Mouse (Mus musculus): ENCODE measurements at regions not wholly inside any gene's neighbourhood (a gene's known extent, or its start where the extent isn't known, plus 50 kb on each side); places are given as distances from the start of the nearest gene placed in this dataset.
A peak's percentile ranks its signal among the peaks of the same experiment; 100 is the strongest.

DNA sequence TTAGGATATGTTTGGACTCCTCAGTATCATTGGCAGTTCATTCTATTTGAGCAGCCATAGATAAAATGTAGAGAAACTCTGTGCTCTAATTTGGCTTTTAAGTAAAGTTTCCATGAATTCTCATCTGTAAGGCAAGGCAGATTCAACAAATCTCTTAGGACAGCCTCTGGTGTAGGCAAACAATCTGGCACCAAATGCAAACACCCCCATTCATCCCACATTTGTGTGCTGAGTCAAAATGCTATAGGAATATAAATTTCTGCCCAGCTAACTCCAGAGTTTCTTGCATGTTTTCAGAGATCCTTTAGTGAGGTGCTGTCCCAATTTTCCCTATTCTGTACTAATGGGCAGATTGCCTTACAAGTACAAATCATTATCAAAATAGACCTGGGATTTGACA, 695.7 kb upstream of the Kif18a start:
- DNase-seq (ENCODE audit: low read depth, low spot score) = no peak

DNA sequence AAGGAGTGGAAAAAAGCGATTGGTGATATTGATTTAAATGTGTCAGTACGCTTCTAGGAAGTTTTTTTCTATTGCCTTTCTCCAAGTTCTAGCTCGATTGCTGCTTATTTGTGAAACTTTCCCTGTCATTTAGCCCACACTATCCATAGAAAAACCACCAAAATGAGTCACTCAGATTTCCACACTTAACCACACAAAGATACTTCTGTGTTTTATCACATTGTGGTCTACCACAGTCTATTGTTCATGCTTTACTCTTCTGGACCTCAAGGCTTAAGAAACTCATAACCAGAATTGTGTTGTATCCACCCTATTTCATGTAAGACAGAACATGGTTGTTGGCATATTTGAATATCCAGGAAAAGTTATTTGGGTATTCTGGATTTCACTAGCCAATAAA, 687.0 kb upstream of the Kif18a start:
- no peak for DNase-seq (ENCODE audit: low read depth, low spot score)

DNA sequence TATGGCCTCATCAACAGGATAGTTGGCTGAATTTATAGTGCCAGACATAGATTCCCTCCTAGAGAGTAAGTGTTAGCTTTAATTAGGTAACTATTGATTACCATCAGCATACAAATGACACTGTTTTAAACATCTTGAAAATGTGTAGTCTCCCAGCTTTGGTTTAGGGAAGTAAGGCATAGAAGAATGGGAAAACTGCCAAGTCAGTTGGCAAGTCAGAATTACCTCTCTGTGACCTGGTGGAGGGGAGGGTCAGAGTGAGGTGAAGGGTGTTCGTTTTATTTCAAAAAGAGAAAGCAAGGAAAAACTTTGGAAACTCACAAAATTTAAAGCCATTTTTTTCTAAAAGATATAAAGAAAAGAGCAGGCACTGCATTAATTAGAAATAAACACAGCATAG, 680.2 kb upstream of the Kif18a start:
- no peak for DNase-seq (ENCODE audit: low read depth, low spot score)

DNA sequence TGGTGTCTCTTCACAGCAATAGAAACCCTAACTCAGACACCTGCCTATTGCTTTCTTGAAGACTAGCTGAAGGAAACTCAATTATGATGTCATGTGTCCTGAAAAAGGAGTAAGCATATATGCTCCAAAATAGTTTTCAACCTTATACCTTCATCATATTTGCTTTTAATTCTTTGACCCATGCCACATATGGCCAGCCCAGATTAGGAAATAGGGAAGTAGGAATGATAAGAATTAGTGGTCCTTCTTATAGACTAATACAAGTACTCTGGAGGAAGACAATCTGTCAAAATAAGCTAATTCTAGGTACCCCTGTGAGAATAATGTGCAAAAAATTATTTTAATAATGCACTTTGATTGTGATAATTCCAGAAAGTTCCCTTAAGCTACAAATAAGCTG, 661.0 kb upstream of the Kif18a start:
- DNase-seq (ENCODE audit: low read depth, low spot score) = no peak

DNA sequence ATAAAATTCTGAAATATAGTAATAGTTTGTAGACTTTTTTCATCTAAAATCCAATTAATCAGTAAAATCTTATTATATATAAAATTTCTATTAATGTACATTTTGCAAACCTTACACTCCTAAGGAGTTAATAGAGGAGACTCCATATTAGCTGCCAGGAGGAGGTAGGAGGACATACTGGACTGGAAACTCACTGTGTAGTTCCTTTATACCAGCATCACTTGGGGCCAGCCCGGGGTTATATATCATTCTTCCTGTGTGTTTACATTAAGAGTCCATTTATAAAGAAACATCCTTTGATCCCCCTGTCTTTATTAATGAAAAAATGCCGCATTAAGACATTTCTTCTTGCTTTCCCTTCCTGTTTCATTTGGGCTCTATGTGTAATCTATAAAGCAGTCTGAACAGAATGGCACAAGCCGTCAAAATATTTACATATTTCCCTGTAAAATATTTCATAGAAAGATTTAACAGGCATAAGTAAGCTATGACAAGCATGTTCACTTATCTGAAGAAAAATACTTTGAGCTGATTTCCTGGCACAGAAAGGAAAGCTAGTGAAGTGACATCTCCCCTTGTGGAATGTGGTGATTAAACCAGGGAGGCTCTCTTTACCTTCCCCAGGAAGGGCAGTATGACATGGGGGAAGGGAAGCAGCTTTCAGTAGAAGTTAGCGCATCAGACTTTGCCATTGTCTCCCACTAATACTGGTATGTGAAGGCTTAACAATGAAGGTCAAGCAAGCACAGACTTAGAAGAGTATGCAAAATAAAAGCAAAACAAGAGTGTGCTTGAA, 658.0 kb upstream of the Kif18a start:
- DNase-seq (ENCODE audit: low read depth, low spot score) = no peak

DNA sequence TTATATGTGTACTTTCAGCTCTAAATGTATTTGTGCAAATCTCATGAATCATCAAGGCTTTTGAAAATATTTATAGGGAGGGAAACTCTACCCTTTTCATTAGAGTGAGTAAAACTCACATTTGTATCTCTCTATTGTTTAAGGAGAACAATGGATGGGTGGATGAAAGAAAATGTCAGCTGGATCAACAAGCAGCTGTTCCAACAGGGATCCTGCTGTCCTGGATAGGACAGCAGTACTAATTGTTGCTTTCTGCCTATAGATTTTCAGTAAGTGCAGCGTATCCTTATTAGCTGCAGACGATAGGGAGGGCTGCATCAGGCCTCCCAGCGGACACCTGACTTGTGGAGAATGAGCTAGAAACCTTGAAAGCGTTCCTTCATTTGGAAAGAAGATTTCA, 644.9 kb upstream of the Kif18a start:
- DNase-seq (ENCODE audit: low read depth, low spot score) = no peak

DNA sequence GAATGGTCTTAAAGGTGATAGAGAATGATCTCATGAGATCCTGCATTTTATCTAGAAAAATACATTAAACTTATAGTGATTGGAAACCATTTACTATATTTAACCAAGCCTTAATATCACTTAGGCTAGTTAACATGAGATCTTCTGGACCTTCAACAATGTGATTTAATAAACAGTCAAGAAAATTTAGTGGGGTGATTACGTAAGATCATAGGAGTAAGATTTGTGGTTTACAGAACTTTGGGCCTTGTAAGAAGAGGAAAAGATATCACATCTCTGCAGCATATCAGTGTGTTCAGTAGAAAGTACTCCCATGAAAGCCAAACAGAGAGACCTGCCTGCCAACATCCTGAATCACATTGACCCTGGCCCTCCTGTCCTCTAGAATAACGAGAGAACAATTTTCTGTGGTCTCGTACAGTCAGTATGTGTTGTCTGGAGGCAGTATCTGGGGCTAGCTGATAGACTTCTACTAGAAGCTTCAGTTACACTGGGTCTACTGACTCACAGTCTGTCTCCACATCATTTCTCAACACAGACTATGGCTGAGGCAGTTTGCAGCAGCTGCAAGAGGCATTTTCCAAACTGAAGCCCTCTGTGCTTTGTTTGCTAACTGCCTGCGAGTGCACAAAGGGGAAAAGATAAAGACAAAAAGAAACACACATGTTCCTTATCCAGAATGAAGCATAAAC, 619.7 kb upstream of the Kif18a start:
- no peak for DNase-seq (ENCODE audit: low read depth, low spot score)

DNA sequence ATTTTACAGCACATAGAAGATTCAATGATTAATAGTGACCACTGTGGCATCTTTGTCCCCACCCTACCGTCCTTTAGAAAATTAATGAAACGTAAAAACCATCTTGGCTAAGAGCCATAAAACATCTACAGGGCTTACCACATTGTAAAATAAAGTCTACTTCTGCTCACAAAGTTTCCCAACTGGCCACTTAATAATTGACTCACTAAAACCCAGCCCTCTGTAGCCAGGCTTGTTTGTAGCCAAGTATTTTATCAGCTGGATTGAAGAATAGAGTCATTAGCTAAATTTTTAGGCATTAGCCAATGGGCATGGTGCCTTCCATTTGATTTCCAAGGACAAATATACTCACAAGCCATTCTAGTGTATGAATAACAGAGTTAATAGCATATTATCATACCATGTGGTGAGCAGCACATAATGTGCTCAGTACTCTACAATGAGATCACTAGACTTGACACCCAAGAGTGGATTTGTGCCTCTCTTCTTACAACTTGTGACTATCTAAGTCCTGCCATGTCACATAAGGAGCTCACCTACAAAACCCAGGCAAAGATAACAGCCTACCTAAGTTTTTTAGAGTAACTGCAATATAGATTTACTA, 602.7 kb upstream of the Kif18a start:
- no peak for DNase-seq (ENCODE audit: low read depth, low spot score)

DNA sequence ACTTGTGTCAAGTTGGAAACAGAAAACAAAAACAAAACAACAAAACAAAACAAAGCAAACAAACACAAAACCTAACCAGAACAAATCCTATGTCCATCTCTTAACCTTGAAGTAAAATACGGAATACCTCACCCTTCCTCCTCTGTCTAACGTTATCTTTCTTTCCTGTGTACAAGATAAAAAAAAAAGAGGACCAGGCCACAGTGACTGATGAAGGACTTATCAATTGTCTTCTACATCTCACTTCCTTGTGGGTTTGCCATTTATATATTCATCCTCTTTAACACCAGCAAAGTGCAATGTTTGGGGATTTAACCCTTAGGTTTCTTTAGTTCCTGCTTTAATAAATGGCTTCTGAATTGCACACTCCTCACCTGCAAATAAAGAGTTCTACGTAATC, 599.0 kb upstream of the Kif18a start:
- DNase-seq (ENCODE audit: low read depth, low spot score) = no peak

DNA sequence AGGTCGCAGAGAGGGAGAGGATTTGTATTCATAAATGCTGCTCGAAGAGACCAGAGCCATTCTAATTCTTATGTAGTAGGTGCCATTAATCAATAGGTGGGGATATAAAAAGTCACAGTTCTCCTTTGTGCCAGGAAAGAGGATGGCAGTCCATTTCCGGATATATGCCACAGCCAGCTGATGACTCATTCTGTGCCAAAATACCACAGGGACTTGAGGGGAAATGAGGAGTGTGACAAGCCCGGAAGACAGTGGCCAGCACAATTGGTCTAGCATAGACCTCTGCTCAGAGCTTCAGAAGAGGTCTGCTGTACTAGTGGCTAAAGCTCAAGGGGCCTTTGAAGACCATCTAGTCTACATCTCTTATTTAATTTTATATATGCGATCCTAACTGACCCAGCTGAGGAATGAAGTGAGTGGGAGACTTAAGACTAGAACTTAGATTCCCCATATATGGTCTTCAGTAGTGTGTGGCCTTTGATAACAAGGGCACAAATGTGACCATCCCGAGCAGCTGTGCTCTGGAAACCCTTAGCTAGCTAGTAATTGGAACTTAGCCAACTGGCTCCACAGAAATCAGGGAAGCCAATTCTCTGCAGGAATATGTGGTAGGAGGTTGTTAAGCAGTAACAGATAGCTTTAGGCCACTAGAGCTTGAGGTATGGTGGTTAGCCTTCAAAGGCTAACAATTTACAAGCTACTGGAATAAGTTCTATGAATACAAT, 594.4 kb upstream of the Kif18a start:
- no peak for DNase-seq (ENCODE audit: low read depth, low spot score)

DNA sequence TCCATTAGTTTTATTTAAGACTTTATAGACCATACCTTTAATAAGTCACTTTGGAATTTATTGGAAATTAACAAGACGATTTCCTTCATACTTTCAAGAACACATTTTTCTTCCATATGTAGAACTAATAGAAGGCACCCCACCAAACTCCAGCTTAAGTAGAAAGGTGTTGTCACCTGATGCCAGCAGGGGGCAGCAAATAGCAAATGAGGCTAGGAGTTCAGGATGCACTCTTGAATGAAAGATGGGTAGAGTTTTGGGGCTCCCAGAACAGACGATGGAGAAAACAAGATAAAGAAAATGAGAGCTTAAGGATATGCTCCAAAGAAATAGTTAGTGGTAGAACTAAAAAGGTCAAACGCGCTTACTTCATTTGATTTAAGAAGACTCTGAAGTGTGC, 590.4 kb upstream of the Kif18a start:
- DNase-seq (ENCODE audit: low read depth, low spot score) = peak; percentile 47

DNA sequence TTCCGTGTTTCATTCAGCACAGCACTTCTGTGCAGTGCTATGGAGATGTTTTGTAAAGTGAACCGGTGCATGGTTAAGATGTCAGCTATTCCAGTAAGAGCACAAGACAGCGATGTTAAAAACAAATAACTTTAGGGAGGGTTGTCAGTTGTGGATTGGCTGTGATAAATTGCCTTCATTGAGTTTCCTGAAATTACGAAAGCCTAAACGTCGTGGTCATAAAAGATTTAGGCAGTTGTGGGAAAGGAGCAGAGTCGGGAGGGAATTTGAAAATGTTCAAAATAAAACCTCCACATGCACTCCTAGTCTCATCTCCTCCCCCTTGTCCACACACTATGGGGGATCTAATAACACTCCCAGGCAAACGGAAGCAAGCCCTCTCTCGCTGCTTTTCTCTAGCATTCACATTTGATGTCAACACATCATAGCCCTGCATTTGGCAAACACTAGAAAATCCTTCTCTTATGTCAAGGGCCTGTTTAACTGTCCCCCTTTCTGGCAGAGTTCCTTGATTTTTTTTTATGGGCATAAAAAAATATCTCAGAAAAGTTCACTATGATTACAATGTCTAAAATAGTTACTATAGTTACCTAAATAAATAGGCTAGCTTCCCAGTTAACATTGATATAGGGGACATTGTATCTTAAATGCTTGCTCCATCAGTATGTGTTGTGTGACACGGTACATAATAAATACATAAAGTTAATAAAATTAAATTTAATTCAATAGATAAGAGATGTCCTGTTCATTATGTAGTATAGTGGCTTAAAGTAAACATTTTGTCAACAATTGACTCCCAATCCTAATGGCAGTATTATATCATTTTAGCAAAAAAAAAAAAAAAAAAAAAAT, 589.2 kb upstream of the Kif18a start:
- no peak for DNase-seq (ENCODE audit: low read depth, low spot score)

DNA sequence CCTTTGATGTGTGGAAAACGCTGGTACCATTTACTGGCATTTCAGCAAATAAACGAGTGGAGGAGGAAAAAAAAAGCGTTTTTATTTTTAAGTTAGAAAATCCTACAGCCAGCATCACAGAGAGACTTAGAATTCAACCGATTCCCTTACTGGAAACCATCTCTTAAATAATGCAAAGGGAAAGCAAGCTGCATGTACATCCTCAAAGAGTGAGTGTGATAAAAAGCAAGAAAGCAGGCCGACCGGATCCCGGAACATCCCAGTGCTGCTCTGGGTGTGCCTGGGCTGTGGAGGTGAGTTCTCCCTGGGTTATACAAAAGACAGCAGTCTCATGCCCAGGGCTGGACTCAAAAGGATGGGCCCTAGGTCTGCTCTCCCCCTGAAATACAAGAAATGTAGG, 579.2 kb upstream of the Kif18a start:
- no peak for DNase-seq (ENCODE audit: low read depth, low spot score)

DNA sequence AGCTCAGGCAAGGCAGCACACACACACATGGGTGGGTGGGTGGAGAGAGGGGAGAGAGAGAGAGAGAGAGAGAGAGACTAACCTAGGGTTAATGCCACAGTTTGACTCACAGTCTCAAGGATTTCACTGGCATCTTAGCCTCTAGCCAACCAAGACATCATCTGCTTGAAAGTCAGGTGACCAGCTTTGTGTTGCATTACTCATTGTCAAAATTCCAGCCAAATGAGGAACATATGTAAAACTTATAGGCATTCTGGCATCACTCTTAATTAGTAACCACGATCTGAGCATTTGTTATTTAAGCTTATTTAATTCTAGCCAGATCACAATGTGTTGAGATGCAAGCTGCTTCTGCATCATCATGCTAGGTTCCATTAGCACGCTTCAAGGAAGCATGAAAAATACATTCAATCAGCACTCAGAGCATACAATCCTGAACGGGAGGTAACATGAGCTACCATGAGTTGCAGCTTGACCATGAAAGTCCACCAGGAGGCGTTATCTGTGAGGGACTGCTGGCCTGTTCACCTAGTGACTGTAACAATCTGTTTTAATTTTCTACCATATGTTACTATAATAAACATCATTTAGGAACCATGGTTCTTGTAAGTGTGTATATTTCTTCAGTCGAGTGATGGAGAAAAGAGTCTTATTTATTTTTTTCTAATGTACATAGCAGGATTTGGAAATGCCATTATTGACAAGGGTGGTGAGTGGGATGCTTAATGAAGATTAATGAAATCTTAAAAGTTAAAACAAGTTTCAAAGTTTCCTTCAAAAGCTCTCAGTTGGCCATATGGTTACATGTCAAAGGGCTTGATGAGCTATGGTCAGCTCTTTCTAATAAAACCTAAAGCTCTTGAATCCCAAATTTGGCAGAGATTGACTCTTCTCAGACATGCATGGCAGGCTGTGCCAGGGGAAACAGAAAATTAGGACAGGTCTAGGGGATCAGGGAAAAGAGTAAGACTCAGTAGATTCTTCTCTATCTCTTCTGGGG, 572.4 kb upstream of the Kif18a start:
- peak; percentile 13 for DNase-seq (ENCODE audit: low read depth, low spot score)

DNA sequence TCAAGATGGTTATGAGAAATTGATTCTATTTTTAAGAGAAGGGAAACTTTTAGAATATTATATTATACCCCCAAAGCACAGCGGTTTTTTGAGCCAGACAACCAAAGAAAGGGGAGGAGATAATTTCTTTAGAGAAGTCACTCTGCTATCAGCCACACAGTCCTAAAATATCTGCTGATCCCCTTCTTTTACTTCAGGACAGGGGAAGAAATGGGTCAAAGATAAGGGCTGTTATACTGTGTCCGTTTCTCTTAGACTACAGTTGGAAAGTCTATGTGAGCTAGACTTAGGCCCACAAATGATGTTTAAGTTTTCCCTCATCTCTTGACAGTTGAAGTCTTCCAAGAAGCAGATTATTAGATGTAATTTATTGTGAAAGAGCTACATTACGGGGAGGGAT, 538.5 kb upstream of the Kif18a start:
- no peak for DNase-seq (ENCODE audit: low read depth, low spot score)

DNA sequence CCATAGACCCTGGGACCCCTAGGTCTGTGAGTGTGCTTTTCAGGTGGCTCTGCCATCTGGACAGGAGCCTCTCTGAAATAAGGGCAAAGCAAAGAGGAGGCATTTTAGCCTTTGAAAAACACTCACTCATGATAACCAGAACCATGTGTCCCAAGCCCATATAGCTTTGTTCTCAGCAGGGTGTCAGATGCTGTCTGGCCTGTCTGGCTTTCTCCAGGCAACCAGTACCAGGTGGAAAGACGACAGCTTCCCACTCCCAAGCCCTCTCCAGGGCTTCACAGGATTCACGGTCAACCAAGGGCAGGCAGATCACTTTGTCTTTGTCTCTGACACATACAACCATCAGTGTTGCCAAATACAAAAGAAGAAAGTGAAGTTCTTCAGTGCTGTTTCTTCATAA, 537.0 kb upstream of the Kif18a start:
- DNase-seq (ENCODE audit: low read depth, low spot score) = peak; percentile 81

DNA sequence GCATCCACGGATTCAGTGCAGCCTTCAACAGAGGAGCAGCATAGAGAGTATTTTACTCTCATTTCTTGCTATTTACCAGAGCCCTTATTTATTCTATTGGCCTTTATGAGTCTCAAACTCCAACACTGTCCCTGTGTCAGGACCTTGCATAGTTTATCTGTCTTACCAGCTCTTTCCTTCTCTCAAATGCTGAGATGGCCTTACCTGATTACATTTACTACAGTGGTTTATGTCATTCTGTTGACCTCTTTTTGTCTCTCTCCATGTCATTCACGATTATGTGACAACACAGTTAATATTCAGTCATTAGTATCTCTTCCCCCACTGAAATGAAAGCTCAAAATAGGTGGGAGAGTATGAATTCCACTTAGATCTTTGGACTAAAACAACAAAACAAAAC, 535.7 kb upstream of the Kif18a start:
- no peak for DNase-seq (ENCODE audit: low read depth, low spot score)

DNA sequence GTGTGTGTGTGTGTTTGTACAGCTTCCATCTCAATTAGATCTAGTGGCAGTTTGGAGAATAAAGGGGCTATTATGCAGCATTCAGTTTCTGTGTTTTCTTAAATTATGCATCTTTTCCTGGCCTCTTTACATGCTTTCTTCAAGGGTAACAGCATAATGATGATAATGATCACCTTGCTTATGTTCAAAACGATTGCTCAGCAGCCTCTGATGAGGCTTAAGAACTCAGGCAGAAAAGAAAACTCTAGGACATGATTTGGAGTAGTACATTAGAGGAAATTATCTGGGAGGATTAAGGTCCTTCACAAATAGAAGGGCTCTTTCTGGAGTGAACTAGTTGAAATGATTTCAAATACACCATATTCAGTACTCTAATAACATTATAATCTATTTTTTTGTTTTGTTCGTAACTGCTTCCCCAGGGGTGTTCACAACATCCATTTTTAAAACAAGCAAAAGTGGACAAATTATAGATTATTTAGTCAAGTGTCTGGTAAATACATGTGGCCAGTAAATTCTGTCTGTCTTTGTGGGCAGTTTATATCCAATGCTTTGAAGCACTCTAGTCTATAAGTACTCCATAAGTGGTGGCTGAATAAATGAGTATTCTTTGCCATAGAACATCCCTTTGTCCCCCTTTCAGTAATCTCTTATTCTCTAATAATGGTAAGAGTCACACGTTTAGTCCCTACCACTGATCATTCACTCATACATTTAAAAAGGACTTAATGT, 526.9 kb upstream of the Kif18a start:
- DNase-seq (ENCODE audit: low read depth, low spot score) = no peak

DNA sequence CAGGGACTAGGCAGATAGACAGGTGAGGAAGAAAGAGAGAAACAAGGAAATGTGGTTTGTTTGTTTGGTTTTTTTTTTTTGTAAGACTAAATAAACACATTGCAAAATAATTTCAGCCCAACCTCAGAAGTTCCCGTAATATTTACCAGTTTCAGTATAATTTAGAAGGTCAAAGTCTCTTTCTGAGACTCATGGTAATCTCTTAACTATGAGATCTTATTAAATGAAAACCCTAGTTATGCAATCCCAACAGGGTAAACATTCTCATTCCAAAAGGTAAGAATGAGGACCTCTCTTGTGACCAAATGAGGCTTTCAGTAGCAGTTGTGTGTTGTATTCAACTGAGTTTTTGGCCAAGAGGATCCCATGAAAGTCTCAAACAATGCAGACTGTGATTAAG, 524.7 kb upstream of the Kif18a start:
- no peak for DNase-seq (ENCODE audit: low read depth, low spot score)

All from forelimb bud, embryonic 11.5 days (tissue).